Mouse (Mus musculus): ENCODE results near the gene Timp3. TPM values are rescaled to one million over a fixed set of nuclear protein-coding genes. Genes with fewer than 3 reads are reported as not detected.

The Timp3 gene
- polyA plus RNA-seq, 1 experiment from 2014 or later: 47.9 TPM

DNA sequence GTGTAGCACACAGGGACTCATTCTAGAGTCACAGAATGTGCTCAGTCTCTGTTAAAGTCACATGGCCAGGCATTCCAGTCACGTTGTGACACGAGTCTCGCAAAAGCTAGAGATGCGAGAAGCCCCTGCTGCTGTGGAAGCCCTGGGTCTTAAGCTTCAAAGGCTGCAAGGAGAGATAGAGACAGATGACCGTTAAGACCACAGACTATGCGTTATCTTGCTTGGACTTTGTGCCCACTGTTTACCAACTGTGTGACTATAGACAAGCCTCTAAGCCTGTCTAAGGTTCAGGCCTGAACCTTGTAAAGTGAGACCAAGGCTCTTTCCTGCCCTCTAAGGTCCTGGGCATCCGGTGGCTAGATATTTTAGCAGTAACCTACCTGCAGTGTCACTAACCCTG lies 42.5 kb downstream of the Timp3 start:
- no peaks in the 10 kb centered on the region for H3K27me3 ChIP-seq (replicated peaks)
- H3K9ac ChIP-seq: no peak overlapping the region
- H3K4me2 ChIP-seq (replicated peaks): no peak overlapping the region
- 0 out of 2 replicates have a peak, but pooled peaks cover 3% of the 10 kb centered on the region for H3K36me3 ChIP-seq
- H3K4me1 ChIP-seq: no peaks in the 10 kb centered on the region
- H3K27ac ChIP-seq: no peak overlapping the region
- H3K4me3 ChIP-seq: no peak overlapping the region
- no peaks in the 10 kb centered on the region for H3K9me3 ChIP-seq
- no peak for ATAC-seq (ENCODE audit: low FRiP score, low read depth)
- WGBS: 72% methylated on average over 7 of the region's 7 CpGs

DNA sequence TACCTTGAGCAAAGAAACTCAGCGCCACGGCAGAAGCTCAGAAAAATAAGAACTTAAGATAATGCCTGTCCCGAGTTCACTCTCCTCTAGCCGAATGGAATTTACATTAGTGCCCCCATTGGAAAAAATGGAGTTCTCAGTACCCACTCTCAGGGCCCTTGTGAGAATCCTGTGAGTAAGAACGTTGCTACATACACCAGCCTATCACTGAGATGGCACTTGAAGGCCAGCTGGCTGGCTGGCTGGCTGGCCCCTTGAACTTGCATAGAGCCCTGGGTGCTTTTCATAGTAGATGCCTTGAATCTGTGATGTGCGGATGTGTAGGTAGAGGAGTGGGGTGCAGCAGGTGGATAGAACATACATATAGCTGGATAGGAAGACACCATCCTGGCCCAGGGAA lies 43.2 kb downstream of the Timp3 start:
- no peaks in the 10 kb centered on the region for H3K9me3 ChIP-seq
- no peaks in the 10 kb centered on the region for H3K27me3 ChIP-seq (replicated peaks)
- ATAC-seq (ENCODE audit: low FRiP score, low read depth): no peak
- H3K4me2 ChIP-seq (replicated peaks): no peak overlapping the region
- no peak overlapping the region for H3K27ac ChIP-seq
- H3K9ac ChIP-seq: no peak overlapping the region
- no peaks in the 10 kb centered on the region for H3K4me1 ChIP-seq
- no peak overlapping the region for H3K4me3 ChIP-seq
- WGBS: 92% methylated on average over 6 of the region's 6 CpGs
- 0 out of 2 replicates have a peak, but pooled peaks cover 3% of the 10 kb centered on the region for H3K36me3 ChIP-seq

DNA sequence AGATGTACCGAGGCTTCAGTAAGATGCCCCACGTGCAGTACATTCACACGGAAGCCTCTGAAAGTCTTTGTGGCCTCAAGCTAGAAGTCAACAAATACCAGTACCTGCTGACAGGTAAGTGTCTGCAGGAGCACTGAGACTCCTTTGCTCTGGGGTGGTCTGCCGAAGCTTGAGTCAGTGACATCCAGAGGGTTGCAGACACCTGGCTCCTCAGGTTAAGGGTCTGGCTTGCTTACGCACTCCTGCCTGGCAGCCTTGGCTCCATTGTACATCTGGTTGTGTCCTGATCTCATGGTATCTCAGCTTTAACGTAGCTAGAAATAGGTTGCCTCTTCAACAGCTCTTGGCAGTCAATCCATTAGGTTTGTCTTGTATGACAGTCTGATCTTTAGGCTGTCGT lies 43.8 kb downstream of the Timp3 start:
- Histone ChIP-seq H3K9ac (no peak overlapping the region), H3K4me2 (replicated peaks) (no peak overlapping the region), H3K27me3 (replicated peaks) (no peaks in the 10 kb centered on the region), H3K9me3 (no peaks in the 10 kb centered on the region), H3K4me1 (no peaks in the 10 kb centered on the region), H3K36me3 (0 out of 2 replicates have a peak, but pooled peaks cover 3% of the 10 kb centered on the region), H3K4me3 (no peak overlapping the region), H3K27ac (no peak overlapping the region)
- ATAC-seq (ENCODE audit: low FRiP score, low read depth): no peak
- whole genome bisulfite sequencing: 94% methylated on average over 7 of the region's 7 CpGs

DNA sequence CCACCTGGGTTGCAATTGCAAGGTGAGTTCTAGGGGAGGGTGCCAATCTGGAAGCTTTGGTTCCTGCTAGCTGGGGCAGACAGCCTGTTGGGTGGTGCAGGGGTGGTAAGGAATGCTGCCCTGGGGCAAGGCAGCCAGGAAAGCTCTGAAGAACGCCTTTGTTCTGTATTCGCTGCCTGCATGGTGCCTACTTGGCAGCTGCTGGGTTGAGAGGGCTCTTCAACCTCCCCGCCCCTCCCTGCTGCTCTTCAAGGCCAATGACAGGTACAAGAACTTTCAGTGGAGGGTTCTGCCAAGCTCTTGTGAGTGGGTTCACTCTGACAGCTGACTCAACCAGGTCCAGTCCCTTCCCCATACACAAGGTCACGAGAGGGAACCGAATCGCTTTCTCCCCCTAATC lies 44.5 kb downstream of the Timp3 start:
- H3K27ac ChIP-seq: no peak overlapping the region
- H3K4me2 ChIP-seq (replicated peaks): no peak overlapping the region
- H3K4me1 ChIP-seq: no peaks in the 10 kb centered on the region
- no peaks in the 10 kb centered on the region for H3K27me3 ChIP-seq (replicated peaks)
- H3K4me3 ChIP-seq: no peak overlapping the region
- 0 out of 2 replicates have a peak, but pooled peaks cover 3% of the 10 kb centered on the region for H3K36me3 ChIP-seq
- H3K9me3 ChIP-seq: no peaks in the 10 kb centered on the region
- no peak for ATAC-seq (ENCODE audit: low FRiP score, low read depth)
- H3K9ac ChIP-seq: no peak overlapping the region
- 85% methylated on average over 6 of the region's 6 CpGs for WGBS

DNA sequence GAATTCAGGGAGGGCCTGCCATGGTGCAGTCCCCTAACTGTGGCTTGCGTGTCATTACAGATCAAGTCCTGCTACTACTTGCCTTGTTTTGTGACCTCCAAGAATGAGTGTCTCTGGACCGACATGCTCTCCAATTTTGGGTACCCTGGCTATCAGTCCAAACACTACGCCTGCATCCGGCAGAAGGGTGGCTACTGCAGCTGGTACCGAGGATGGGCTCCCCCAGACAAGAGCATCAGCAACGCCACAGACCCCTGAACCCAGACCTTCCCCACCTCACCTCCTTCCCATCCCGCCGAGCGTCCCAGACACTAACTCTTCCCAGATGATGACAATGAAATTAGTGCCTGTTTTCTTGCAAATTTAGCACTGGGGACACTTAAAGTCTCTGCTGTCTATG lies 45.5 kb downstream of the Timp3 start:
- H3K4me1 ChIP-seq: no peaks in the 10 kb centered on the region
- H3K9ac ChIP-seq: no peak overlapping the region
- no peaks in the 10 kb centered on the region for H3K9me3 ChIP-seq
- no peak overlapping the region for H3K27ac ChIP-seq
- no peak overlapping the region for H3K4me2 ChIP-seq (replicated peaks)
- ATAC-seq (ENCODE audit: low FRiP score, low read depth): no peak
- 0 out of 2 replicates have a peak, but pooled peaks cover 3% of the 10 kb centered on the region for H3K36me3 ChIP-seq
- WGBS: 94% methylated on average over 9 of the region's 9 CpGs
- H3K4me3 ChIP-seq: no peak overlapping the region
- no peaks in the 10 kb centered on the region for H3K27me3 ChIP-seq (replicated peaks)

DNA sequence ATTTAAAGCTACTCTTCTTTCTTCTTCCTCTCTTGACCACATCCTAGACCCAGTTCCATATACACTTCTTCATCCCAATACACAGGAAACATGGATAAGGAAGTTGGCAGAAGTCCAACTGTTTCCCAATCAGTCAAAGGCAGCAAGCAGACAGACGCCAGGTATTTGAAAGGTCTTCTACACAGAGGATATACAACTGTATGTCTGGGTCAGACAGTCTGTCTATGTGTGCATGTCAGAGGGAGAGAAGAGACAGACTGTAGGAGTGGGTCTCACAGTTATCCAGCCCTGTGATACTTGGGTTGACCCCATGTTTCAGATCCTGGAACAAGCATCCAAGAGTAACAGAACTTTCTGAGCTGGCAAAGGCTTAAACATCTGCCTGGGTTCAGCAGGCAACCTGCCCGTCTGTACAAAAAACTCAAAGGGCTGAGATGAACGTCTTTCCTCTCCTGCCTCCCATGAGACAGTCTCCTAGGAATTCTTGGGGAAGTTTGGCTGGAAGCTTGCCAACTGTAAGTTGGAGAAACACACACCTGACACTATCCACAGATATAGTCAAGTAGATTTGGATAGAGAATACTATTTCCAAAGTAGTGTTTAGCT lies 46.2 kb downstream of the Timp3 start:
- Histone ChIP-seq H3K9me3 (no peaks in the 10 kb centered on the region), H3K9ac (no peak overlapping the region), H3K27ac (no peak overlapping the region), H3K36me3 (0 out of 2 replicates have a peak, but pooled peaks cover 3% of the 10 kb centered on the region), H3K4me1 (no peaks in the 10 kb centered on the region), H3K27me3 (replicated peaks) (no peaks in the 10 kb centered on the region), H3K4me3 (no peak overlapping the region), H3K4me2 (replicated peaks) (no peak overlapping the region)
- ATAC-seq (ENCODE audit: low FRiP score, low read depth): no peak
- WGBS: 82% methylated on average over 3 of the region's 3 CpGs

DNA sequence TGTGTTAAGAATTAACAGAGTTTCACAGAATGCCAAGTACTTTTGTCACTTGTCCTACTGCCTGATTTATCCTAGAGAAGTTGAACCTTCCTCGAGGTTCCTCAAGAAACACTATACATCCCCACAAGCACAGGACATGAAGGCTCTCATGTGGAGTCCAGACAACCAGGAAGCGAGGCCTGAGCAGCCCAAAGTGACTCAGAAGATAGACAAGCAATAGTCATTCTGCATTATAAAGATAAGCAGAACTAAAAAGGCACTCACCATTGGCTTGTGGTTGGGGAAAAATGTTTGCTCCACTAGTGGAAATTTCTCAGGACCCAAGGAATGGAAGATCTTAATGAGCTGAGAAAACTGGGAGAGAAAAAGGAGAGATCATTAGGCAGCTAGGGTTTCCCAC lies 51.1 kb downstream of the Timp3 start:
- Histone ChIP-seq H3K4me3 (no peak overlapping the region), H3K36me3 (no peaks in the 10 kb centered on the region; the same call in 1 of the 2 replicates), H3K27me3 (replicated peaks) (no peaks in the 10 kb centered on the region), H3K4me2 (replicated peaks) (no peak overlapping the region), H3K4me1 (no peaks in the 10 kb centered on the region), H3K9me3 (no peaks in the 10 kb centered on the region), H3K9ac (no peak overlapping the region), H3K27ac (no peak overlapping the region)
- no peak for ATAC-seq (ENCODE audit: low FRiP score, low read depth)
- 80% methylated on average over 2 of the region's 2 CpGs for WGBS

DNA sequence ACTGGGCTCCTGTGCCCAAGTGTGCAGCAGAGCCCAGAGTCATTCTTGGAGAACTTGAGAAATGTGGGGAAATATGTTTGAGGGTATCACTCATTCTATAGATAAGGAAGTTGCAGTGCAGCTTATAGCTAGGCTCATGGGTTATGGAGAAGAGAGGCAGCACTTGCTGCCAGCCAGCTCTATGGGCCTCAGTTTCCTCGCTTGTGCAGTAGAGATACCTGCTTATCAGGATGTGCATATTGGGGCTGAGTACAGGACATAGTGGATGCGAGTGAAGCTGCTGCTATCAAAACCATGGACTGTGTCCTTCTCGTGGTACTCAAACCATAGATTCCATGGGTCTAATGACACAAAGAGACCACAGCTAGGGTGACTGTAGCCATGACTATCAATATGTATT lies 52.3 kb downstream of the Timp3 start:
- WGBS: 91% methylated on average over 3 of the region's 3 CpGs
- Histone ChIP-seq H3K9ac (no peak overlapping the region), H3K27me3 (replicated peaks) (no peaks in the 10 kb centered on the region), H3K4me1 (no peaks in the 10 kb centered on the region), H3K27ac (no peak overlapping the region), H3K4me3 (no peak overlapping the region), H3K4me2 (replicated peaks) (no peak overlapping the region), H3K9me3 (no peaks in the 10 kb centered on the region), H3K36me3 (no peaks in the 10 kb centered on the region; the same call in 1 of the 2 replicates)
- no peak for ATAC-seq (ENCODE audit: low FRiP score, low read depth)

DNA sequence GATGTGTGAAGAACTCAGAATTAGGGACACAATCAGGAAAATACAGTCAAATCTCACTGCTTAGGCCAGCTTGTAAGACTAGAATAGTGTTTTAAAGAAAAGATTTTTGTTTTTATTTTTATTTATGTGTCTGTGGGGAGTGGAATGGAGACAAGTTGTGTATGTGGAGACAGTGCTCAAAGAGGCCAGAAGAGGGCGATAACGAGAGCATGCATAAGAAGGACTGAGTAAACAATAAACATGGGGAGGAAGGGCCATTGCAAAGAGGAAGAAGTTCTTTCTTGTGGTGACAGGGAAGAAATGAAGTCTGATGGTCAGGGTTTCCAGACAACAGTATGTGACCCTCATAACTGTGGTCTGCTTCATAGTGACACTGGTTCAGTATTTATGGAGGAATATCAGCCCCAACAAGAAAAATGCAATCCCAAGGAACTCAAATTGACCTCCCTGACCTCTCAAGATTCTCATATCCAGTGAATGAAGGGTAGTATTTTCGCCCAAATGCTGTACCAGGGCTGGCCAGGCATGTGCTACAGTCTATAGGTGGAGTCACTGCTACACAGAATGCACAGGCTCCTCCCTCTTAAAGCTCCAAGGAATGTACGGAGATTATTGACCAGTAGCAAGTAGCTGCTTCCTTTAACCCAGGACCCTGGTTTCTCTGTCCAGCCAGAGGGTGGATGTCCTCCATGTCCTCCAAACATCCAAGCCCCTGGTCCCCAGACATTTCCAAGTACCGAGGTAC lies 56.8 kb downstream of the Timp3 start:
- no peak for ATAC-seq (ENCODE audit: low FRiP score, low read depth)
- H3K4me3 ChIP-seq: no peak overlapping the region
- 62% methylated on average over 5 of the region's 5 CpGs for WGBS

DNA sequence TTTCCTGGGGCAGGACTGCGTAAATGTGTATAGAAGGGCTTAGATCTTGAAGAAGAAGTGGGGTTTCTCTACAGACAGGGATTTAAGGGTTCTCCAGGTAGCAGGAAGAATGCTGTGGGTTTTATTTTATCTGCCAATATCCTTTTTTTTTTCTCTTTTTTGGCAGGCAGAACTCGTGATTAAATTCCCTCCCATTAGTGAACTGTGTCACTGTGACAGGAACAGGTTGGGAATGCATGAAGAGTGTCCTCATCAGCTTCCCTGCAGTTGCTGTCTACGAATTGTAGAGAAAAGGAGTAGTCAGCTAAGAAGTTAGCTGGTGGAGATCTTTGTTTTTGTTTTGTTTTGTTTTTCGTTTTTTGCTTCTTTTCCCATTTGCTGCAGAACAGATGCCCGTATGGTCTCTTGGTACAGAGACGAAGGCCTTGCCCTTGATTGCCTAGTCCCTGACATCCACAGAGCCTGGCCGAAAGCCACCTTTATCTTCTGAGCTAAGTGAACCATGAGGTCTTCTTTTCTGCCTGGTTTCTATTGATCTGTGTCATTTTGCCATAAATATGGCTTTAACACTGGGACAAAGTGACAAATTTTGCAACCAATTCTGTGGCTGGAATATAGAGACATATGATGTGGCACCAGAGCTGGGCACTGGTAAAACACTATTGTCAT lies 58.3 kb downstream of the Timp3 start:
- no peaks in the 10 kb centered on the region for H3K27me3 ChIP-seq (replicated peaks)
- no peak overlapping the region for H3K4me2 ChIP-seq (replicated peaks)
- no peaks in the 10 kb centered on the region for H3K9me3 ChIP-seq
- ATAC-seq (ENCODE audit: low FRiP score, low read depth): no peak
- 83% methylated on average over 7 of the region's 7 CpGs for WGBS
- no peak overlapping the region for H3K9ac ChIP-seq
- H3K36me3 ChIP-seq: no peaks in the 10 kb centered on the region; the same call in 1 of the 2 replicates
- no peaks in the 10 kb centered on the region for H3K4me1 ChIP-seq
- H3K27ac ChIP-seq: no peak overlapping the region
- no peak overlapping the region for H3K4me3 ChIP-seq

More for the DNA sequence above, 56.8 kb downstream of the Timp3 start:
- Histone ChIP-seq H3K4me2 (replicated peaks) (no peak overlapping the region), H3K9ac (no peak overlapping the region), H3K27me3 (replicated peaks) (no peaks in the 10 kb centered on the region), H3K9me3 (no peaks in the 10 kb centered on the region), H3K27ac (no peak overlapping the region), H3K36me3 (no peaks in the 10 kb centered on the region; the same call in 1 of the 2 replicates), H3K4me1 (no peaks in the 10 kb centered on the region)

DNA sequence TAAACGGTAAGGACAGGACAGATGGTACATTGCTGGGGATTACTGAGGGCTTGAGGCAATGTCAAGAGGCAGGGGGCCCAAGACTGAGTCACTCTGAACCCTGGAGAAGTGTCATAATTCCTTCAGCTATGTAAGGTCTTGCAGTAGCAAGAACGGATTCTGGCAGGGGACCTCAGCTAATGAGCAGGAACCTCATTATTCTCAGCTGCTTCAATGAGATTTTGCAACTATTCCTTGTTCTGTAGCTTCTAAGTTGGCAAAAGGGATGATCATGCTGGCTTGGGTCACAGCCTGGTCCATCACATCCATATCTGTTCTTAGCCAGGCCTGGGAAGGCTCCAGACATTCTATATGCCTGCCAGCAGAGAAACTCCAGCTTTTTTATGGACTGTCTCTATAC lies 59.0 kb downstream of the Timp3 start:
- Histone ChIP-seq H3K9ac (no peak overlapping the region), H3K4me3 (no peak overlapping the region), H3K4me2 (replicated peaks) (no peak overlapping the region), H3K9me3 (no peaks in the 10 kb centered on the region), H3K4me1 (no peaks in the 10 kb centered on the region), H3K27me3 (replicated peaks) (no peaks in the 10 kb centered on the region), H3K27ac (no peak overlapping the region), H3K36me3 (no peaks in the 10 kb centered on the region; the same call in 1 of the 2 replicates)
- no peak for ATAC-seq (ENCODE audit: low FRiP score, low read depth)
- 68% methylated on average over 2 of the region's 2 CpGs for WGBS

DNA sequence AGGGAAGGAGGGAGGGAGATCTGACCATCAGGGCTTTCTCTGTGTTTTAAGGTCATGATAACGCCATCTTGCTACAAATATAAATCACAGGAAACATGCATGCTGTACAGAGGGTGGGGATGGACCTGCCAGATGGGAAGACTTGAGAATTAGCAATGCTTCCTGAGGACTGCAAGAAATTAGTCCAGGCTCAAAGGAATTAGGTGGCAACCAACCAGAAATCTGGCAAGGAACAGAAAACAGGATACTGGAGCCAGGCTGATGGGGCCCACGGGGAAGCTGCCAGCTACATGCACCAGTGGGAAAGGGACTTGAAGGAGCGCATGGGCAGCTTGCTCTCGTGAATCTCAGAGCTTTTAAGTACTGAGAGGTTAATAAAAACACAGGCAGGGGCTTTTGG lies 59.5 kb downstream of the Timp3 start:
- Histone ChIP-seq H3K27ac (no peak overlapping the region), H3K4me1 (no peaks in the 10 kb centered on the region)
- 69% methylated on average over 4 of the region's 4 CpGs for whole genome bisulfite sequencing

More for the DNA sequence above, 59.5 kb downstream of the Timp3 start:
- ATAC-seq (ENCODE audit: low FRiP score, low read depth): no peak
- Histone ChIP-seq H3K4me3 (no peak overlapping the region), H3K9ac (no peak overlapping the region), H3K4me2 (replicated peaks) (no peak overlapping the region), H3K36me3 (no peaks in the 10 kb centered on the region), H3K27me3 (replicated peaks) (no peaks in the 10 kb centered on the region), H3K9me3 (no peaks in the 10 kb centered on the region)
